Mouse (Mus musculus) hindbrain, embryonic 14.5 days (tissue): Measurements from ENCODE around the gene Olfr419. TPM values are rescaled to one million over a fixed set of nuclear protein-coding genes. Genes with fewer than 3 reads are reported as not detected.

ENCODE experiments used
- ATAC-seq: fragments of 200-750 bp; cut with Nextera tagmentation; 2 replicates; pipeline ENCODE4 v1.8.0; 2017; ENCODE audit warnings: moderate number of reproducible peaks, mild to moderate bottlenecking, moderate TSS enrichment, moderate library complexity; ENCODE audit not compliant: low FRiP score
- DNase-seq: peaks from one replicate; pipeline ENCODE4 v3.0.0-alpha.2; 2015; ENCODE audit warnings: low spot score
- H3K27ac ChIP-seq: fragments of 300-500 bp; sonication (generic); 2 replicates; pipeline ENCODE4 v1.5.1; 2014; ENCODE audit warnings: mild to moderate bottlenecking, moderate library complexity
- H3K27me3 ChIP-seq: fragments of 300-500 bp; sonication (generic); 2 replicates; pipeline ENCODE4 v1.6.1; 2014; ENCODE audit warnings: mild to moderate bottlenecking, low read length, mixed read lengths; ENCODE audit not compliant: control insufficient read depth, insufficient read depth
- H3K36me3 ChIP-seq: fragments of 300-500 bp; sonication (generic); replicated peaks from 2 replicates; pipeline ENCODE4 v1.6.1; 2014; ENCODE audit not compliant: control insufficient read depth, insufficient read depth
- H3K4me1 ChIP-seq: fragments of 300-500 bp; sonication (generic); replicated peaks from 2 replicates; pipeline ENCODE4 v1.6.1; 2014; ENCODE audit warnings: antibody characterized with exemption, low read length, mixed read lengths; ENCODE audit not compliant: control insufficient read depth, insufficient read depth
- H3K4me2 ChIP-seq: fragments of 300-500 bp; sonication (generic); replicated peaks from 2 replicates; pipeline ENCODE4 v1.6.1; 2014; ENCODE audit warnings: mild to moderate bottlenecking, moderate library complexity
- H3K4me3 ChIP-seq: fragments of 300-500 bp; sonication (generic); replicated peaks from 2 replicates; pipeline ENCODE4 v1.5.1; 2014; ENCODE audit warnings: mild to moderate bottlenecking, low read length
- H3K9ac ChIP-seq: fragments of 300-500 bp; sonication (generic); 2 replicates; pipeline ENCODE4 v1.6.1; 2014
- H3K9me3 ChIP-seq: fragments of 300-500 bp; sonication (generic); 2 replicates; pipeline ENCODE4 v1.6.1; 2016; ENCODE audit warnings: low read length; ENCODE audit not compliant: control insufficient read depth
- WGBS: fragments of 180-500 bp; shearing (Covaris S2); extraction: QIAGEN DNeasy Blood & Tissue Kit; methylation state at CpG from one replicate; pipeline ENCODE4 v1.1.7; 2014; 5-methylcytosine and 5-hydroxymethylcytosine counted together
- polyA plus RNA-seq: library from polyadenylated mRNA; unstranded; fragments of >200 nt; fragmentation: Nextera tagmentation; extraction: Ambion mirVana; gene quantifications from 2 replicates; pipeline ENCODE4 v1.2.1, GENCODE M21; 2014

Gene Olfr419
- polyA plus RNA-seq = not detected in 2 replicates

DNA sequence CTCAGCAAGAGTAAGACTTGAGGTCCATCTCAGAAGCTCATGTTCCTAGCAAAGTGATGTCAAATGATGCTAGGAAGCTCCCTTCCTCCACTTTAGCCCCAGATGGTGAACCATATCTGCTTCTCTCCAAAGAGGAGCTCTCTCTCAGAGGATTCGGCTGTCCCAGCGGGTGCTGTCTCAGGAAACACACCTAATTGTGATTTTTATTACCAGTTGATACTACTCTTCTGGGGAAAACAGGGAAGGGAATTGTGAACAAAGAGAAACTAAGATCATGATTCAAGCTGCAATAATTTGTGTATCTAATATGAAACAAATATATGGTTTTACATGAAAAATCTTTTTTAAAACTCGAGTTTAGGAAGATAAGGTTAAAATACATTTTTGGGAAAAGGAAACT lies at the start of gene Olfr419:
Gene Olfr419 (minus strand): TSS at position 101 of the 400 bp plus-strand sequence.
- Histone ChIP-seq H3K9ac (no peak within 1 kb of the TSS), H3K4me2 (no peak within 1 kb of the TSS), H3K9me3 (no peaks in the 10 kb centered on the region), H3K36me3 (no peaks in the 10 kb centered on the region), H3K27me3 (no peaks in the 10 kb centered on the region), H3K4me1 (no peaks in the 10 kb centered on the region), H3K27ac (no peak within 1 kb of the TSS), H3K4me3 (no peak within 1 kb of the TSS)
- 85% methylated on average over 3 of the region's 3 CpGs for WGBS
- ATAC-seq = no peak
- DNase-seq = no peak

DNA sequence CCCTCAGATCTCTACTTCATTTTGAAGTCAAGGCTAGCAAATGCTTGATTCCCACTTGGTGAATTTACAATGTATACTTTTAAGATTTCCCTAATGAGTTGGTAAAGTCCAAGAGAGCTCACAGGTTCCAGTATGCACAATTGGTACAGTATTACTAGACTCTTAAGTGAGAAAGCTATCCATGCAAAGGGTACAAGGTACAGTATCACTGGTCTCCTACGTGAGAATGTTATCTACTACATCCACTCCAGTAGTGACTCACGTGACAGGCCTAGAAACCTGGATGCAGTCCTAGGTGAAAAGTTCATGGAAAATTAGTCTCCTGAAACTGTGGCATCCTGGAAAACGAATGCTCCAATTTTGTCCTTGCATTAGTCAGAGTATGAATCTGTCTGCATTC lies 18.8 kb upstream of the Olfr419 start:
- WGBS = 89% methylated on average over 3 of the region's 3 CpGs
- Histone ChIP-seq H3K36me3 (no peaks in the 10 kb centered on the region), H3K9ac (no peak overlapping the region), H3K4me1 (no peaks in the 10 kb centered on the region), H3K27ac (no peak overlapping the region), H3K4me3 (no peak overlapping the region), H3K9me3 (no peaks in the 10 kb centered on the region), H3K27me3 (no peaks in the 10 kb centered on the region), H3K4me2 (no peak overlapping the region)
- ATAC-seq (no peak), DNase-seq (no peak)

DNA sequence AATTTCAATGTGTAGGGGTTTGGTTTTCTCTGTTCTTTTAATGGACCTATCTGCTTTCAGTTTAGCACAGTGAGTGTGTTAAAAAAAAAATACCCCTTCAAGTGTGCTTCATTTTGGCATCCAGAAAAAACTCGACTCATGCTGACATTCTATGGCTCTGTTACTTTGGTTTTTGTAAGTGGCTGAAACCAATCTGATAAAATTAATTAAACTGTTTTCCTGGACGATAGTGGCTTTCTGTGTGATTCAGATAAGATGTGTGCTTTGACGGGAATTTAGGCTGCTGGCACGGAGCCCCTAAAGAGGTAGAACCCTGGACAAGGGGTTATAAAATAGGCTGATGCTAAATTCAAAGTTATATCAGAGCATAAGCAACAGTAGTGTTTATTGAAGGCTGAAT lies 17.3 kb upstream of the Olfr419 start:
- no peak for DNase-seq
- H3K27ac ChIP-seq = no peak overlapping the region
- no peak overlapping the region for H3K9ac ChIP-seq
- no peaks in the 10 kb centered on the region for H3K36me3 ChIP-seq
- H3K27me3 ChIP-seq = no peaks in the 10 kb centered on the region
- no peak overlapping the region for H3K4me2 ChIP-seq
- 83% methylated on average over 4 of the region's 4 CpGs for WGBS
- no peaks in the 10 kb centered on the region for H3K9me3 ChIP-seq
- no peak overlapping the region for H3K4me3 ChIP-seq
- no peaks in the 10 kb centered on the region for H3K4me1 ChIP-seq
- ATAC-seq = no peak

DNA sequence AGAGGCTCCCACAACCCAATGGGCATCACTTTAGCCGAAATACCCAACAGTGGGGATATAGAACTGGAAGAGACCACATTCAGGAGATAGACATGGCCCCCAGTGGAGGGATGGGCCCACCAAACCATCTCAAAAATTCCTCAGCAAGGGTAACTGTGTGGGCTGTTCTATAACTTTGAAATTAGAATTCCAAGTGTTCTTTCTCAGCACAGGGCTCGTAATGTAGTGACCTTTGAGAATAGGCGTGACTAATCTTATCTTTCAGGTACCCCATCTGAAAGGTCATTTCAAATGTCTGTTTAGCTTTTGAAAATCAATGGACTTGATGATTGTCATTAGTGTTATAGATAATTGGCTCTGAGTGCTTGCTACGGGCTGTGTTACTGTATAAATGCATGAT lies 16.0 kb upstream of the Olfr419 start:
- H3K9ac ChIP-seq = no peak overlapping the region
- no peaks in the 10 kb centered on the region for H3K36me3 ChIP-seq
- H3K4me2 ChIP-seq = no peak overlapping the region
- no peaks in the 10 kb centered on the region for H3K4me1 ChIP-seq
- no peak overlapping the region for H3K27ac ChIP-seq
- no peak for DNase-seq
- no peak overlapping the region for H3K4me3 ChIP-seq
- H3K27me3 ChIP-seq = no peaks in the 10 kb centered on the region
- ATAC-seq = no peak
- WGBS = 89% methylated on average over 4 of the region's 4 CpGs
- H3K9me3 ChIP-seq = peaks cover 7% of the 10 kb centered on the region; the same call in 1 of the 2 replicates

DNA sequence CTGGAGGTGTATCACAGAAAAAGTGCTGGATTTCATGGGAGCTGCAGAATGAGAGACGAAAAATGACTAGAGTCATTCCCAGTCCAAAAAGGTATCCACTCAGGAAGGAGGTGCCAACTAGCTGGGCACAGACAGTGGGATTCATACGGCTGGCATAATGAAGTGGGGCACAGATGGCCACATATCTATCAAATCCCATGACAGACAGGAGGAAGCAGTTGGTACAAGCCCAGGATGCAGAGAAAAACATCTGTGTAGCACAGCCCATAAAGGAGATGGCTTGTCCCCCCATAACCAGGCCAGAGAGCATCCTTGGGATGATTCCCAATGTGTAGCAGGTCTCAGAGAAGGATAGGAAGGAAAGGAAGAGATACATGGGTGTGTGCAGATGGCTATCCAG lies 1.5 kb downstream of the Olfr419 start:
- H3K9me3 ChIP-seq = no peaks in the 10 kb centered on the region
- H3K4me3 ChIP-seq = no peak overlapping the region
- H3K27ac ChIP-seq = no peak overlapping the region
- H3K27me3 ChIP-seq = no peaks in the 10 kb centered on the region
- no peak overlapping the region for H3K9ac ChIP-seq
- H3K4me1 ChIP-seq = no peaks in the 10 kb centered on the region
- no peak for DNase-seq
- H3K4me2 ChIP-seq = no peak overlapping the region
- ATAC-seq = no peak
- WGBS = 72% methylated on average over 2 of the region's 2 CpGs
- no peaks in the 10 kb centered on the region for H3K36me3 ChIP-seq

DNA sequence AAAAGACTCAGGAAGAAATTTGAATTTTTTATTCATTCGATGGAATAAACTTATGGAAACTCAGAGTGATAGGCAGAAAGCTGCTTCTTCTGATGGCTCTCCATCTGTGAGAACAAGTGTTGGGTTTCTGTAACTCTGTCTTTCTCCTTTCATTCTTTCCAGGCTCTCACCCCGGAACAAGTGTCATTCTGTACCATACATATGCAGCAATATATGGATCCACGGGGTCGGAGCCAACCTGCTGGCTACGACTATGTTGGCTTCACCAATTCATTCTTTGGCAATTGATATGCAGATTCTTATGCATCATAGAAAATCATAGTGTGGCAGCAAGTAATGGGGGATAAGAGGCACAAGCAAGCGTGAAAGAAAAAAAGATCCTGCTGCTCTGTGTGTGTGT lies 4.7 kb downstream of the Olfr419 start:
- H3K4me2 ChIP-seq = no peak overlapping the region
- H3K4me1 ChIP-seq = no peaks in the 10 kb centered on the region
- H3K36me3 ChIP-seq = no peaks in the 10 kb centered on the region
- H3K9me3 ChIP-seq = no peaks in the 10 kb centered on the region
- no peak overlapping the region for H3K27ac ChIP-seq
- no peak for ATAC-seq
- H3K9ac ChIP-seq = no peak overlapping the region
- no peak for DNase-seq
- 72% methylated on average over 6 of the region's 6 CpGs for WGBS
- H3K4me3 ChIP-seq = no peak overlapping the region
- H3K27me3 ChIP-seq = no peaks in the 10 kb centered on the region

DNA sequence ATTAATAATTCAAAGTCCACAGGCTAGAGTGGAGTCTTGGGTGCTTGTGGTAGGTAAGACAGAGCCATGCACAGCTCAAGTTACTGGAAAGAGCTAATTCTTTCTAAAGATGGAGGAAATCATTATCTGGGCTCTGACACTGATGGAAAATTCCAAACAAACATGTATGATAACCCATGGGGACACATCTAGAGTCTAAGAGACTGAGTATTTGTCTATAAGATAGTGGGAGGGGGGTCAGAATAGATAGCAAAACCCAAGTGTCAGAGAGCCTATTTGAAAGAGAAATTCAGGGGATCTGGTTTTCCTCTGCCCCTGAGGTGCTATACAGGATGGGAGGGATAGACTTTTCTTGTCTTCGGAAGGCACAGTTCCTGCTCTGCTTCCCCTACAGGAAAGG lies 5.8 kb downstream of the Olfr419 start:
- Histone ChIP-seq H3K27ac (no peak overlapping the region), H3K27me3 (no peaks in the 10 kb centered on the region), H3K36me3 (no peaks in the 10 kb centered on the region), H3K4me2 (no peak overlapping the region), H3K9me3 (no peaks in the 10 kb centered on the region), H3K4me1 (no peaks in the 10 kb centered on the region), H3K4me3 (no peak overlapping the region), H3K9ac (no peak overlapping the region)
- DNase-seq (no peak), ATAC-seq (no peak)
- WGBS = 96% methylated on average over 1 of the region's 1 CpGs

DNA sequence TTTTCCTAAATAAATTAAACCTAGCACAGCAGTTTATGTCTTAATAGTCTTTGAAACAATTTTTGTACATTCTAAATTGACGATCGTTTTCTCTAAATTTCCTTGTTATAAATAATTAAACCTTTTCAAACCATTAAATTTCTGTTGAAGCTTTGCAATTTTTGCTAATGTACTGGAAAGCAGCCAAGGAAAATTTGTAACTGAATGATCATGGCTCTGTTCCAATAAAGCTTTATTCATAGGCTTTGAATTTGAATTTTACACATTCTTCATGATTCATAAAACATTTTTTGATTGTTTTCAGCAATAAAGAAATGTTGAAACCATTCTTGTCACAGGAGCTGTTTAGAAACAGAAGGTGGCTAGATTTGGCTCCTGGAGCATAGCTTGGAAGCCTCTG lies 7.2 kb downstream of the Olfr419 start:
- ATAC-seq = no peak
- peak; percentile 54 for DNase-seq
- 82% methylated on average over 2 of the region's 2 CpGs for WGBS

DNA sequence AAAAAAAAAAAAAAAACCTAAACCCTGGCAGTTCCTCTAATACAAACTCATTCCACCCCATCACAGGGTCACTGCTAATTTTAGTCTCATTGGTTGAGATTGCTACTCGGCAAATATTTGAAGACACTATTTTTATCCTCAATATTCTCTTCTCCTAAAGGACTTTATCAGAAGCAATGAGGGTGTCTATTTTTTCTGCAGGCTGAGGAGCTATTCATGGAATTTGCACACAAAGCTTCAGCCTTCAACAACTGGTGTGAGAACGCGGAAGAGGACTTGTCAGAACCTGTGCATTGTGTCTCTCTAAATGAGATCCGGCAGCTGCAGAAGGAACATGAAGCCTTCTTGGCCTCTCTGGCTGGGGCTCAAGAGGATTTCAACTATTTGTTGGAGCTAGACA lies 11.9 kb downstream of the Olfr419 start:
- Histone ChIP-seq H3K9ac (no peak overlapping the region), H3K27me3 (no peaks in the 10 kb centered on the region), H3K36me3 (no peaks in the 10 kb centered on the region), H3K4me1 (no peaks in the 10 kb centered on the region), H3K4me3 (no peak overlapping the region), H3K4me2 (no peak overlapping the region), H3K27ac (no peak overlapping the region), H3K9me3 (no peaks in the 10 kb centered on the region)
- no peak for ATAC-seq
- WGBS = 96% methylated on average over 4 of the region's 4 CpGs
- DNase-seq = no peak

More for the DNA sequence above, 7.2 kb downstream of the Olfr419 start:
- H3K4me2 ChIP-seq = no peak overlapping the region
- no peak overlapping the region for H3K27ac ChIP-seq
- no peak overlapping the region for H3K4me3 ChIP-seq
- H3K27me3 ChIP-seq = no peaks in the 10 kb centered on the region
- H3K36me3 ChIP-seq = no peaks in the 10 kb centered on the region
- H3K9me3 ChIP-seq = no peaks in the 10 kb centered on the region
- no peaks in the 10 kb centered on the region for H3K4me1 ChIP-seq
- no peak overlapping the region for H3K9ac ChIP-seq

DNA sequence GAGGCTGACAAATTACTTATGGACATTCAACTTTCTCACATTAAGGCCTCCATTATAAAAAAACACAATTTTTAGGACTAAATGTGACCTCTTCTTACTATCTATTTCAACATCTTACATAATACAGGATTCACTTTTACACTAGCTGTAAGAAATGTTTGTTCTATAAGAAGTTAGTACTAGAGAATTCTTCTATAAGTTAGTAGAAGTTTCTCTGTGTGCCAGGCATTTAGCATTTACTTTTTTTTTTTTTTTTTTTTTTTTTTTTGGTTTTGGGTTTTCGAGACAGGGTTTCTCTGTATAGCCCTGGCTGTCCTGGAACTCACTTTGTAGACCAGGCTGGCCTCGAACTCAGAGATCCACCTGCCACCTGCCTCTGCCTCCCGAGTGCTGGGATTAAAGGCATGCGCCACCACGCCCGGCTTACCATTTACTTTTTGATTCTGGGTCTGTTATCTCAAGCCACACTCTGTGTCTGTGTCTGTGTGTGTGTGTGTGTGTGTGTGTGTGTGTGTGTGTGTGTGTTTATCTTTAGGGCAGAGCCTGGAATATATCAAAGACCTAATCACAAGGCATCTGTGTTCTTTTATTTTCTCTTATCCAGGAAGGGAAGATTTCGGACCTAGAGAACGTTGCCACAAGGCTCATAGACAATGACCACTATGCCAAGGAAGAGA lies 35.2 kb downstream of the Olfr419 start:
- Histone ChIP-seq H3K36me3 (no peaks in the 10 kb centered on the region), H3K4me1 (no peaks in the 10 kb centered on the region), H3K4me3 (no peak overlapping the region), H3K9ac (no peak overlapping the region), H3K27ac (no peak overlapping the region), H3K4me2 (no peak overlapping the region), H3K9me3 (no peaks in the 10 kb centered on the region), H3K27me3 (no peaks in the 10 kb centered on the region)
- ATAC-seq (no peak), DNase-seq (no peak)
- 92% methylated on average over 7 of the region's 8 CpGs for WGBS
